Mouse (Mus musculus) small intestine, adult 2 months (tissue): ENCODE data around the gene Hoxa9. TPM values are rescaled to one million over a fixed set of nuclear protein-coding genes. Genes with fewer than 3 reads are reported as not detected.

ENCODE experiments used
- H3K27ac ChIP-seq: fragments of 200-500 bp; 2 replicates; pipeline ENCODE4 v1.5.1; 2012; ENCODE audit warnings: low read depth, low read length, control low read depth, inconsistent platforms; ENCODE audit not compliant: insufficient read depth
- H3K27me3 ChIP-seq: fragments of 200-500 bp; 2 replicates; pipeline ENCODE4 v1.6.1; 2012; ENCODE audit warnings: mild to moderate bottlenecking, moderate library complexity, low read length, inconsistent platforms; ENCODE audit not compliant: control insufficient read depth, insufficient read depth
- H3K36me3 ChIP-seq: fragments of 200-500 bp; 2 replicates; pipeline ENCODE4 v1.6.1; 2012; ENCODE audit warnings: mild to moderate bottlenecking, low read length, control low read depth, inconsistent platforms; ENCODE audit not compliant: control insufficient read depth, insufficient read depth
- H3K4me1 ChIP-seq: fragments of 200-500 bp; 2 replicates; pipeline ENCODE4 v1.6.1; 2012; ENCODE audit warnings: low read length, inconsistent platforms, mixed read lengths; ENCODE audit not compliant: control insufficient read depth, insufficient read depth, insufficient read length
- H3K4me3 ChIP-seq: fragments of 200-500 bp; 2 replicates; pipeline ENCODE4 v1.5.1; 2012; ENCODE audit warnings: low read depth, mild to moderate bottlenecking, control low read depth, inconsistent platforms, low read length, moderate library complexity
- CTCF ChIP-seq: fragments of 200-500 bp; IDR thresholded peaks from 2 replicates; pipeline ENCODE4 v1.5.1; 2012; ENCODE audit warnings: low read depth, mild to moderate bottlenecking, control low read depth, inconsistent platforms, low read length, moderate library complexity, mixed read lengths; ENCODE audit not compliant: insufficient replicate concordance, insufficient read length; ENCODE audit errors: extremely low read depth
- POLR2A ChIP-seq: fragments of 200-500 bp; IDR thresholded peaks from 2 replicates; pipeline ENCODE4 v1.6.1; 2012; ENCODE audit warnings: low read depth, mild to moderate bottlenecking, control low read depth, inconsistent platforms, low read length, moderate library complexity
- WGBS: fragments of 180-500 bp; shearing (Covaris S2); methylation state at CpG from one replicate; pipeline ENCODE4 v1.1.7; 2018; 5-methylcytosine and 5-hydroxymethylcytosine counted together
- polyA plus RNA-seq: library from polyadenylated mRNA; depleted of rRNA; stranded (reverse); fragments of >200 nt; gene quantifications from 2 replicates; pipeline ENCODE4 v1.2.3, GENCODE M21; 2012

Gene Hoxa9
- polyA plus RNA-seq, 1 experiment, result not detected

GRCm38 (mm10) chr6:52247766-52248637, 17.1 kb upstream of the Hoxa9 start:
- Histone ChIP-seq H3K27ac (no peak overlapping the region), H3K4me1 (no peaks in the 10 kb centered on the region; the same call in 1 of the 2 replicates), H3K36me3 (no peaks in the 10 kb centered on the region), H3K27me3 (peaks cover 92% of the 10 kb centered on the region), H3K4me3 (no peak overlapping the region)
- 5% methylated on average over 23 of the region's 23 CpGs for WGBS
- TF ChIP-seq POLR2A (no peak), CTCF (no peak)

DNA sequence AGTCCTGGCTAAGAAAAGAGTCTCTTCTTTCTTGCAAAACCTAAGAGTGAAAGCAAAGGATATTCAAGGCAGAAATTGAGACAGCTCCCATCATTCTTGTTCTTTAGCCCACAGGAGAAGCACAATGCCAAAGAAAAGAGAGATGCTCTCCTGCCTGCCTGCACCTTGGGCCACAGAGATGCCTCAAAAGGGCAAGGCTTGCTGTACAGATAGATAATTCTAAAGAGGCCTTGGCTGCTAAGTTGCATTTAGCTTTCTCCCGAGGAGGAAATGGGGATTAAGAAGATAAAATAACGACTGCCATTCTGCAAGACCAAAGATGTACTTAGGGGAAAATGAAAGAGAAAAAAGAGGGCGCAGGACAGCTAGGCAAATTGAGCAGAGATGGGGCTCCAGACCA, 16.0 kb upstream of the Hoxa9 start:
- WGBS, result 4% methylated on average over 3 of the region's 3 CpGs
- Histone ChIP-seq H3K4me3 (no peak overlapping the region), H3K27me3 (peaks cover 90% of the 10 kb centered on the region), H3K27ac (no peak overlapping the region), H3K4me1 (no peaks in the 10 kb centered on the region; the same call in 1 of the 2 replicates), H3K36me3 (no peaks in the 10 kb centered on the region)
- TF ChIP-seq POLR2A (no peak), CTCF (no peak)

- WGBS, result 3% methylated on average over 26 of the region's 26 CpGs
Observed at GRCm38 (mm10) chr6:52246403-52246803, 15.5 kb upstream of the Hoxa9 start.

DNA sequence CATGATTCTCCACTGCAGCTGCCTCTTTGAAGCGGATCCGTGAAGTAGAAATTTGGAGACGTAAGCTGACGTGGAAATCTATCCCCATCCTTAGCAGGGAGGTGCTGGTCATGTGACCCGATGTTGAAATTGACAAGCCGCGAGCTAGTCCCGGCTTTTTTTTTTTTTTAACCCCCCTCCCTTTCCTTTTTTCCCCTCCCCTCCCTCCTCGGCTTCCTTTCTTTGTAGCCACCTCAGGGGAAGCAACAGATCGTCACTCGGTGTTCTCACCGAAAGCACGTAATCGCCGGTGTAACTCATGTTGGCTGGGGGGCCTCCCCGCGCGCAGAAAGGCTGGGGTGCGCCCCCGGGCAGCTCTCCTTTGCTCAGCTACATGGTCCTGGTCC, 14.9 kb upstream of the Hoxa9 start, which contains the start of gene Hoxa11:
Gene Hoxa11 (minus strand): TSS at position 54 of the 386 bp plus-strand sequence.
- no peaks in the 10 kb centered on the region; the same call in 1 of the 2 replicates for H3K4me1 ChIP-seq
- no peak within 1 kb of the TSS for H3K27ac ChIP-seq
- H3K4me3 ChIP-seq, result no peak within 1 kb of the TSS
- TF ChIP-seq POLR2A (no peak), CTCF (no peak)
- 4% methylated on average over 20 of the region's 20 CpGs for WGBS
- no peaks in the 10 kb centered on the region for H3K36me3 ChIP-seq
- peaks cover 93% of the 10 kb centered on the region for H3K27me3 ChIP-seq

More at GRCm38 (mm10) chr6:52246403-52246803, 15.5 kb upstream of the Hoxa9 start:
- Histone ChIP-seq H3K27ac (no peak overlapping the region), H3K4me1 (no peaks in the 10 kb centered on the region; the same call in 1 of the 2 replicates), H3K4me3 (no peak overlapping the region), H3K27me3 (peaks cover 90% of the 10 kb centered on the region), H3K36me3 (no peaks in the 10 kb centered on the region)
- TF ChIP-seq CTCF (no peak), POLR2A (no peak)

- 4% methylated on average over 71 of the region's 71 CpGs for WGBS
- no peaks in the 10 kb centered on the region; the same call in 1 of the 2 replicates for H3K4me1 ChIP-seq
- H3K27ac ChIP-seq, result no peak overlapping the region
- no peak for TF ChIP-seq CTCF
- TF ChIP-seq POLR2A, result no peak
- peaks cover 94% of the 10 kb centered on the region for H3K27me3 ChIP-seq
- H3K4me3 ChIP-seq, result no peak overlapping the region
- no peaks in the 10 kb centered on the region for H3K36me3 ChIP-seq
Observed at GRCm38 (mm10) chr6:52245040-52245756, 14.3 kb upstream of the Hoxa9 start.

DNA sequence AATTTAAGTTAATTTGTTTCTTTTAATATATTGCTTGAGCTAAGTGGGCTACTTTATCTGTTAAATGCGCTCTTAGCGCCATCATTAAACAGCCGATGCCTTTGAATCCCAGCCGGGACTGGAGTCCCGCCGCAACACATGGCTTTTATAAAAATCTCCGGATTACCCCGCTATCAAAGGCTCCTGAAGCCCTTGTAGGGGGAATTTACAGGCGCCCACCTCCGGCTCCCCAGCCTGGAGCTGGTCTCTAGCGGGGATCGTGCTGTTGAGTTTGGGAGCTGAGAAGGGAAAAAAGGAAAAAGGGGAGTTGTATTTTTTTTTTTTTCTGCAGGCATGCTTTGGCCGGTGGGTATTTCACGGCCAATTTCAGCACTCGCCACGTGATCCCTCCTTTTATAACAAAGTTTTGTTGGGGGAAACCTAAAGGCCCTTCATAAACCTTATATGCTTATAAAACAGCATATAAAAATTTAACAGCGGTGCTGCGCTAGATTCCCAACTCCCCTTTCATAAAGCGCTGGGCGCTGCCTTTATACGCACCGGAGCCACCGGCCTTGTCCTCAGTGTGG, 13.7 kb upstream of the Hoxa9 start:
- TF ChIP-seq CTCF (no peak), POLR2A (no peak)
- H3K36me3 ChIP-seq, result no peaks in the 10 kb centered on the region
- no peak overlapping the region for H3K4me3 ChIP-seq
- no peaks in the 10 kb centered on the region; the same call in 1 of the 2 replicates for H3K4me1 ChIP-seq
- peaks cover 95% of the 10 kb centered on the region for H3K27me3 ChIP-seq
- WGBS, result 7% methylated on average over 23 of the region's 23 CpGs
- H3K27ac ChIP-seq, result no peak overlapping the region
